Mouse (Mus musculus) adipocyte (in vitro differentiated cells): ENCODE measurements around the gene Anapc7.

Source experiments
- DNase-seq: peaks from one replicate; pipeline ENCODE4 v3.0.0-alpha.2; 2016; ENCODE audit warnings: low spot score

The Anapc7 gene

GRCm38 (mm10) chr5:122421271-122422068 lies at the start of gene Anapc7:
Gene Anapc7 (plus strand): TSS chr5:122421693.
- DNase-seq, result peak; percentile 23

GRCm38 (mm10) chr5:122372192-122372769 lies 49.2 kb upstream of the Anapc7 start, which contains the start of gene Fam216a:
Gene Fam216a (minus strand): TSS chr5:122372364.
- DNase-seq, result peak; percentile 100

- DNase-seq, result no peak
Observed at GRCm38 (mm10) chr5:122372878-122373277, 48.6 kb upstream of the Anapc7 start.

GRCm38 (mm10) chr5:122377101-122377833 lies 44.2 kb upstream of the Anapc7 start:
- DNase-seq, result no peak

GRCm38 (mm10) chr5:122378171-122378570 lies 43.3 kb upstream of the Anapc7 start:
- no peak for DNase-seq

GRCm38 (mm10) chr5:122379374-122380155 lies 41.9 kb upstream of the Anapc7 start:
- DNase-seq, result peak; percentile 67

GRCm38 (mm10) chr5:122390006-122390405 lies 31.5 kb upstream of the Anapc7 start:
- no peak for DNase-seq

GRCm38 (mm10) chr5:122390671-122391070 lies 30.8 kb upstream of the Anapc7 start:
- DNase-seq, result no peak

- no peak for DNase-seq
Observed at GRCm38 (mm10) chr5:122391178-122391785, 30.2 kb upstream of the Anapc7 start.

- DNase-seq, result peak; percentile 89
Observed at GRCm38 (mm10) chr5:122391786-122392180, 29.7 kb upstream of the Anapc7 start, which contains the start of gene Arpc3. Gene Arpc3 (plus strand): TSS chr5:122391878.

GRCm38 (mm10) chr5:122392227-122393004 lies 29.1 kb upstream of the Anapc7 start:
- DNase-seq, result no peak

GRCm38 (mm10) chr5:122393887-122394286 lies 27.6 kb upstream of the Anapc7 start:
- peak; percentile 70 for DNase-seq

- no peak for DNase-seq
Observed at GRCm38 (mm10) chr5:122396791-122397190, 24.7 kb upstream of the Anapc7 start.

- DNase-seq, result no peak
Observed at GRCm38 (mm10) chr5:122397495-122397894, 24.0 kb upstream of the Anapc7 start.

GRCm38 (mm10) chr5:122399871-122400270 lies 21.6 kb upstream of the Anapc7 start:
- DNase-seq, result no peak

- peak; percentile 79 for DNase-seq
Observed at GRCm38 (mm10) chr5:122400628-122401302, 20.7 kb upstream of the Anapc7 start.

- peak; percentile 47 for DNase-seq
Observed at GRCm38 (mm10) chr5:122401303-122401640, 20.2 kb upstream of the Anapc7 start.

- no peak for DNase-seq
Observed at GRCm38 (mm10) chr5:122402160-122402559, 19.3 kb upstream of the Anapc7 start.

- peak; percentile 21 for DNase-seq
Observed at GRCm38 (mm10) chr5:122402772-122403171, 18.7 kb upstream of the Anapc7 start.

GRCm38 (mm10) chr5:122403362-122403761 lies 18.1 kb upstream of the Anapc7 start:
- no peak for DNase-seq
